Mouse (Mus musculus) CH12.LX (cell line): ENCODE data around the gene Ms4a10. TPM values are rescaled to one million over a fixed set of nuclear protein-coding genes. Genes with fewer than 3 reads are reported as not detected.

Experiments
- DNase-seq: peaks from one replicate; pipeline ENCODE4 v3.0.0-alpha.2; 2013; ENCODE audit errors: extremely low read depth
- H3K27ac ChIP-seq: 2 replicates; pipeline ENCODE4 v1.5.1; 2012; ENCODE audit warnings: low read depth, mild to moderate bottlenecking, control low read depth, moderate library complexity; ENCODE audit not compliant: insufficient read depth
- H3K27me3 ChIP-seq: replicated peaks from 2 replicates; pipeline ENCODE3; 2012; ENCODE audit warnings: inconsistent platforms
- H3K36me3 ChIP-seq, 2 experiments: replicated peaks in 1 of 2; 2 replicates each; pipeline versions ENCODE3 to v1.6.1; 2012; ENCODE audit warnings: inconsistent platforms in 1 of 2, low read length in 1 of 2, mild to moderate bottlenecking in 1 of 2, mixed read lengths in 1 of 2, moderate library complexity in 1 of 2; ENCODE audit not compliant: control insufficient read depth in 1 of 2, insufficient read depth in 1 of 2
- H3K4me1 ChIP-seq, 2 experiments: 2 replicates each; pipeline ENCODE4 v1.6.1; 2012; ENCODE audit warnings: inconsistent platforms in 1 of 2, moderate library complexity in 1 of 2; ENCODE audit not compliant: insufficient read depth in 2 of 2, control insufficient read depth in 1 of 2
- H3K4me2 ChIP-seq: 2 replicates; pipeline ENCODE4 v1.6.1; 2012; ENCODE audit warnings: low read depth, mild to moderate bottlenecking, control low read depth; ENCODE audit not compliant: poor library complexity, insufficient read depth, severe bottlenecking
- H3K4me3 ChIP-seq, 3 experiments: fragments of 150-350 bp in 1 of 3; sonication (generic) in 1 of 3; replicated peaks in 1 of 3; 2 replicates each; pipeline versions ENCODE3 to v1.5.1; 2011 to 2012; ENCODE audit warnings: low read depth in 2 of 3, low read length in 2 of 3, mild to moderate bottlenecking in 2 of 3, moderate library complexity in 2 of 3, control low read depth in 1 of 3, improper control_type of control experiment in 1 of 3, inconsistent platforms in 1 of 3, mixed read lengths in 1 of 3; ENCODE audit not compliant: poor library complexity in 1 of 3
- H3K79me2 ChIP-seq: replicated peaks from 2 replicates; pipeline ENCODE4 v1.6.1; 2012; ENCODE audit warnings: mild to moderate bottlenecking, moderate library complexity; ENCODE audit not compliant: control insufficient read depth, poor library complexity, insufficient read depth, severe bottlenecking; ENCODE audit errors: extremely low read depth
- H3K9ac ChIP-seq: 2 replicates; pipeline ENCODE4 v1.6.1; 2012; ENCODE audit warnings: low read depth, mild to moderate bottlenecking, control low read depth, moderate library complexity; ENCODE audit not compliant: insufficient read depth
- H3K9me3 ChIP-seq: replicated peaks from 2 replicates; pipeline ENCODE3; 2012; ENCODE audit warnings: low read length, inconsistent platforms, mixed read lengths
- CTCF ChIP-seq, 2 experiments: IDR thresholded peaks in 1 of 2; conservative IDR thresholded peaks in 1 of 2; 2 replicates each; pipeline ENCODE4 v1.5.1; 2011 to 2012; ENCODE audit warnings: low read depth in 2 of 2, low read length in 2 of 2, improper control_type of control experiment in 1 of 2, inconsistent platforms in 1 of 2, mild to moderate bottlenecking in 1 of 2, moderate library complexity in 1 of 2
- EP300 ChIP-seq: IDR thresholded peaks from 2 replicates; pipeline ENCODE4 v1.6.1; 2011; ENCODE audit warnings: low read length, improper control_type of control experiment
- ETS1 ChIP-seq: conservative IDR thresholded peaks from 2 replicates; pipeline ENCODE4 v1.6.1; 2012; ENCODE audit warnings: low read depth, mild to moderate bottlenecking, inconsistent platforms, low read length, improper control_type of control experiment, moderate library complexity
- IRF4 ChIP-seq: IDR thresholded peaks from 2 replicates; pipeline ENCODE4 v1.6.1; 2014; ENCODE audit warnings: low read depth, mild to moderate bottlenecking, inconsistent platforms, low read length, improper control_type of control experiment
- JUN ChIP-seq: IDR thresholded peaks from 2 replicates; pipeline ENCODE4 v1.6.1; 2011; ENCODE audit warnings: low read depth, mild to moderate bottlenecking, low read length, improper control_type of control experiment, moderate library complexity; ENCODE audit not compliant: insufficient read depth
- KAT2A ChIP-seq: IDR thresholded peaks from 2 replicates; pipeline ENCODE4 v1.6.1; 2012; ENCODE audit warnings: low read length, improper control_type of control experiment, inconsistent platforms; ENCODE audit not compliant: insufficient replicate concordance
- MEF2A ChIP-seq: IDR thresholded peaks from 2 replicates; pipeline ENCODE4 v1.6.1; 2014; ENCODE audit warnings: low read depth, mild to moderate bottlenecking, inconsistent platforms, low read length, improper control_type of control experiment, borderline replicate concordance
- MYC ChIP-seq: IDR thresholded peaks from 2 replicates; pipeline ENCODE4 v1.6.1; 2011; ENCODE audit warnings: low read depth, mild to moderate bottlenecking, improper control_type of control experiment, low read length
- NRF1 ChIP-seq: IDR thresholded peaks from 2 replicates; pipeline ENCODE4 v1.6.1; 2014; ENCODE audit warnings: low read depth, mild to moderate bottlenecking, inconsistent platforms, low read length, improper control_type of control experiment, moderate library complexity
- POLR2A ChIP-seq: IDR thresholded peaks from 2 replicates; pipeline ENCODE4 v1.6.1; 2011; ENCODE audit warnings: low read depth, mild to moderate bottlenecking, improper control_type of control experiment, low read length
- RAD21 ChIP-seq: IDR thresholded peaks from 2 replicates; pipeline ENCODE4 v1.6.1; 2011; ENCODE audit warnings: low read depth, mild to moderate bottlenecking, low read length, improper control_type of control experiment, moderate library complexity
- ZNF384 ChIP-seq: IDR thresholded peaks from 2 replicates; pipeline ENCODE4 v1.6.1; 2012; ENCODE audit warnings: low read depth, low read length, improper control_type of control experiment, inconsistent platforms
- dilution Hi-C: fragments of 300-500 bp; cut with MboI; formaldehyde crosslinking; loops from 2 replicates; pipeline ENCODE4 v1.14.3; 2020; ENCODE audit warnings: low sequenced_read_pairs; ENCODE audit not compliant: extremely low pct_unique_long_range_greater_than_20kb, extremely low pct_ligation_motif_present
- in situ Hi-C: fragments of 300-500 bp; cut with MboI; formaldehyde crosslinking; loops from 3 replicates; pipeline ENCODE4 v1.14.3; 2019; ENCODE audit warnings: low sequenced_read_pairs, low pct_ligation_motif_present, low pct_unique_long_range_greater_than_20kb, mixed read lengths
- polyA plus RNA-seq: library from polyadenylated mRNA; unstranded; fragments of >175 nt; gene quantifications from 2 replicates; pipeline ENCODE4 v1.2.1, GENCODE M21; 2012; ENCODE audit warnings: low read depth; ENCODE audit not compliant: insufficient read length
- total RNA-seq, 2 experiments: library from RNA; depleted of rRNA; stranded (reverse); fragments of 300-350 nt in 1 of 2; fragments of >200 nt in 1 of 2; gene quantifications; 2 replicates each; pipeline ENCODE4 v1.2.3; 2012 to 2014

The Ms4a10 gene
- total and polyA plus RNA-seq, 3 experiments: not detected

DNA sequence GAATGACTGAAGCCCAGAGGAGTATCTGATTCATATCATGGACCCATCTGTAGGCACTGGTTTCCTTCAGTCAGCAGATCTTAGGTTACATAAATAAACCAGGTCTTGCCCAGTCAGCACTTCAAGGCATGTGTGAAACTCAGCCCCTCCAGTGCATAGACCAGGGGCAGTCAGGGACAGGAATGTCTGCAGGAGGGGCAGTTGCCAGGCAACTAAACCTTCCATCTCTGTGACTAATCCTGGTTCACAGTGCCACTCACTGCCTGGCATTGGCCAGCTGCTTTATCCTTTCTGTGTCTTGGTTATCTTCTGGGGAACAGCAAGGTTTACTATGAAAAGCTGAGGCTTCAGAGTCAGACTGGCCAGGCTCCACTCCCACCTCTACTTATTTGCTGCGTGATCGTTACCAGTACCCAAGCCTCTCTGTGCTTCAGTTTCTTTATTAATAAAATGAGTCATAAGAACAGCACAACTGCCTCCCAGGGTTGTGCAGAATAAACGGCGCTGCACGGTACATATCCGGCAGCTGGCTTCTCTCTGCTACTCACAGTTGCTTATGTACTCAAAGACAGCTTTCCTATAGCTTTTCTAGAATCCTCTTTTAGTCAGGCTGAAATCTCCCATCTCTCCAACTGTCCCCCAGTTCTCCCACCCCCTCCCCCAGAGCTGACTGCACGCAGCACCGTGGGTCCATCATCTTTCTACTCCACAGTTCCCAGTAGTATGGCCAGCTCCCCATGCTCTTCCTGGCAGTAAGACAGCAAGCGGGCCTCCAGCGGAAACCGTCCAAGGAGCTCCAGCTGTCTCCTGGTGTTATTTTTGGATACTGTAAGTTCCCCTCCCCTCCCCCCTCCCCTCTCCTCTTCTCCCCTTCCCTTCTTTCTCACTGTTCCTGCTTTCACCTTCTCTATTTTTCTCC, 22.2 kb downstream of the Ms4a10 start:
- H3K27ac ChIP-seq: no peak overlapping the region
- peaks cover under 1 to 10% of the 10 kb centered on the region in 2 experiments; a peak in 3 of 4 replicates for H3K4me1 ChIP-seq
- in situ Hi-C loops (no loop called here), dilution Hi-C loops (no loop called here)
- peaks cover 17% of the 10 kb centered on the region for H3K79me2 ChIP-seq
- H3K4me2 ChIP-seq: no peak overlapping the region
- no peaks in the 10 kb centered on the region for H3K9me3 ChIP-seq
- no peak overlapping the region for H3K9ac ChIP-seq
- H3K36me3 ChIP-seq: peaks cover 0 to 3% of the 10 kb centered on the region in 2 experiments
- H3K4me3 ChIP-seq: no peak overlapping the region
- no peak for DNase-seq
- peaks cover 36% of the 10 kb centered on the region for H3K27me3 ChIP-seq
- TF ChIP-seq ETS1 (no peak), KAT2A (no peak), NRF1 (no peak), CTCF (conservative IDR thresholded peaks at IDR 0.05 in 1 of 2, IDR thresholded peaks at IDR 0.05 in 1 of 2; ENCODE audit: low read depth in 2 of 2, low read length in 2 of 2) (no peak), MYC (no peak), MEF2A (no peak), POLR2A (no peak)

DNA sequence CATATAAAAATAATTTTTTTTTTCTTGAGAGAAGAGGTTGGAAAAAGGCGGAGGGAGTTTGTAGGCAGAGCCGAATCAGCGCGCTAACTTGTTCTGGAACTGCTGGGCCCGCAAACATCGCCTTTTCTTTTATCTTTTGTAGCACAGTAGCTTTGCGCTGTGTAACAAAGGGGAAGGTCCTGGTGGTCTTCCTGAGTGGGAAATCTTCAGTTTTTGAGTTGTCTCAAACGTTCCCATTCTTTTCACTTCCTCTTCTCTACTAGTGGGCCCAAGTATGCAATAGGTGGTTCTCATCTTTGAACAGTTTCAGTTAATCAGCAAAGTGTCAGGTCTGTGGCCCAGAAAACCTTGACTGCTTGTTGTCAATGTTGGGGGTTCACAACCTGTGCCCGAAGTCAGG, 24.9 kb downstream of the Ms4a10 start:
- TF ChIP-seq ZNF384: 0 out of 2 replicates have a peak, but pooled peaks have one; percentile 2
- no peak for TF ChIP-seq RAD21
- no peak for TF ChIP-seq JUN
- TF ChIP-seq IRF4: peak; percentile 62
- 0 out of 2 replicates have a peak, but pooled peaks have one; percentile 42 for TF ChIP-seq EP300
- TF ChIP-seq, all 38 proteins: peak for 3
- Histone ChIP-seq H3K9ac (peak overlapping the region; percentile 64), H3K27me3 (peaks cover 27% of the 10 kb centered on the region), H3K4me2 (peak overlapping the region; percentile 79), H3K4me1 (peaks cover 15 to 36% of the 10 kb centered on the region in 2 experiments), H3K36me3 (peaks cover 7 to 26% of the 10 kb centered on the region in 2 experiments), H3K4me3 (peak overlapping the region; percentile 31 to 76 (median 53)), H3K79me2 (peaks cover 31% of the 10 kb centered on the region), H3K27ac (no peak overlapping the region), H3K9me3 (no peaks in the 10 kb centered on the region)
- dilution Hi-C loops: no loop called here
- in situ Hi-C loops: no loop called here
- DNase-seq: peak; percentile 26
